Mouse (Mus musculus): Measurements from ENCODE around the gene Zfp839. TPM values are rescaled to one million over a fixed set of nuclear protein-coding genes. Genes with fewer than 3 reads are reported as not detected.
A peak's percentile ranks its signal among the peaks of the same experiment; 100 is the strongest.

Zfp839 gene
- total and polyA plus RNA-seq, 3 experiments, result 4.2 to 5.0 TPM; not detected in 1

DNA sequence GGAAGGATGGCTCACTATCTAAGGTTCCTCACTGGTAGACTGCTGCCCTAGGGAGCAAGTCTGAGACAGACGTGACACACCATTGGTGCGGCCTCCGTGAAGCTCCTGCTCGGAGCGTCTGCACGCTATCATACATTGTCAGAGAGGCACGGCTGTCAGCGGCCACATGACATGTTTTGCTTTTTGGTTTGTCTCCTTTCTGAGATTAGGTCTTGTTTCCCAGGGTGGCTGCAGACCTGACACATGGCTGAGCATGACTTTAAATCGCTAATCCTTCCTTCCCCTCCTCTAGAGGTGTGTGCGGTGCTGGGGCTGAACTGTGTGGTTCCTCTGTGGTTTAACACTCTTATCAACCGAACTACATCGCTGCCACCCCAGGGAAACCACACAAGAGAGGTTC, 1.4 kb downstream of the Zfp839 start (continued):
- TF ChIP-seq ETS1 (IDR thresholded peaks at IDR 0.05; ENCODE audit: low read depth, low read length) (peak; percentile 56; the same call in 1 of the 2 replicates), BHLHE40 (IDR thresholded peaks at IDR 0.05; ENCODE audit: borderline replicate concordance, low read depth, low read length) (no peak), POLR2A (IDR thresholded peaks at IDR 0.05; ENCODE audit: control insufficient read depth in 1 of 2, insufficient read depth in 1 of 2, low read depth in 1 of 2, low read length in 2 of 2, poor library complexity in 1 of 2) (0 out of 4 replicates have a peak, but pooled peaks of 1 of the 2 experiments have one; percentile 23), USF1 (IDR thresholded peaks at IDR 0.05; ENCODE audit: low read depth, low read length) (peak; percentile 74), ZC3H11A (IDR thresholded peaks at IDR 0.05; ENCODE audit: low read depth, low read length) (no peak), POLR2AphosphoS2 (IDR thresholded peaks at IDR 0.05; ENCODE audit: low read length) (no peak), KAT2A (conservative IDR thresholded peaks at IDR 0.05; ENCODE audit: low read depth, low read length) (no peak), UBTF (IDR thresholded peaks at IDR 0.05; ENCODE audit: borderline replicate concordance, insufficient read depth, low read depth, low read length) (0 out of 2 replicates have a peak, but pooled peaks have one; percentile 70), MYB (IDR thresholded peaks at IDR 0.05; ENCODE audit: low read depth, low read length) (no peak), NRF1 (IDR thresholded peaks at IDR 0.05; ENCODE audit: insufficient read depth, low read depth, low read length, poor library complexity, severe bottlenecking) (no peak), HCFC1 (IDR thresholded peaks at IDR 0.05; ENCODE audit: low read depth, low read length) (peak; percentile 39; the same call in 1 of the 2 replicates), ZMIZ1 (IDR thresholded peaks at IDR 0.05; ENCODE audit: low read depth, low read length) (no peak), CHD1 (IDR thresholded peaks at IDR 0.05; ENCODE audit: low read depth, low read length) (no peak)

DNA sequence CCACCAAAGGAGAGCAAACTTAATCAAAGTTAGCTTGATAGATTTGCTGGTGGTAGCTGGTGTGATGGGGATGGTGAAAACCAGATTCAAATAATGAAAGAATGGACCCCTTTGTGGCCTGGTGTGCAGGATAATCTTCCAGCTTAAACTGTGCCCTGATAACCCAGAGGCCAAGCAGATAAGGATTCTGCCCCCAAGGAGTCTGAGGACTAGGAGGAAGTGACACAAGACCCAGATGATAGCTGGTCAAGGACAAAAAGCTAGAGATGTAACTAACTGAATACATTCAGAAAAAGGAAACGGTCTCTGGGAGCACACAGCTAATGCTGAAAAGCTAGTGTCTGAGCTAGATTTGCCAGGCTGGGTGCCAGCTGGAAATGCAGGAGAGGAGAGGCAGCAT, 1.9 kb downstream of the Zfp839 start:
- Histone ChIP-seq H3K79me2 (ENCODE audit: control insufficient read depth, insufficient read depth, low read length, poor library complexity) (peaks cover 6% of the 10 kb centered on the region; the same call in 1 of the 2 replicates), H3K27ac (ENCODE audit: control insufficient read depth, low read depth, low read length) (peak overlapping the region; percentile 57), H3K36me3 (ENCODE audit: control insufficient read depth in 1 of 2, insufficient read depth in 2 of 2, low read length in 2 of 2) (peaks cover 0 to 10% of the 10 kb centered on the region in 2 experiments; a peak in 2 of 4 replicates), H3K27me3 (ENCODE audit: control insufficient read depth in 1 of 2, insufficient read depth in 2 of 2, low read length in 2 of 2) (no peaks in the 10 kb centered on the region), H3K4me1 (ENCODE audit: control insufficient read depth in 1 of 2, insufficient read depth in 2 of 2, low read length in 2 of 2) (peaks cover 4 to 34% of the 10 kb centered on the region in 2 experiments), H3K9ac (ENCODE audit: control insufficient read depth, low read depth, low read length, poor library complexity, severe bottlenecking) (peak overlapping the region; percentile 94), H3K9me3 (replicated peaks; ENCODE audit: insufficient read depth, low read length) (no peaks in the 10 kb centered on the region), H3K4me3 (ENCODE audit: control insufficient read depth in 1 of 2, insufficient read depth in 1 of 2, low read depth in 2 of 2, low read length in 2 of 2) (peak overlapping the region; percentile 15 to 81; a peak in 3 of 4 replicates)
- peak; percentile 47 for DNase-seq (ENCODE audit: low read depth, low spot score)
- TF ChIP-seq MAZ (IDR thresholded peaks at IDR 0.05; ENCODE audit: low read depth, low read length) (no peak), GABPA (IDR thresholded peaks at IDR 0.05; ENCODE audit: low read depth, low read length) (no peak), MAX (IDR thresholded peaks at IDR 0.05; ENCODE audit: low read length) (no peak), E2F4 (IDR thresholded peaks at IDR 0.05; ENCODE audit: borderline replicate concordance, low read depth, low read length) (no peak), HCFC1 (IDR thresholded peaks at IDR 0.05; ENCODE audit: low read depth, low read length) (peak; percentile 51; the same call in 1 of the 2 replicates), TBP (IDR thresholded peaks at IDR 0.05; ENCODE audit: low read depth, low read length) (no peak), ZMIZ1 (IDR thresholded peaks at IDR 0.05; ENCODE audit: low read depth, low read length) (no peak), EP300 (IDR thresholded peaks at IDR 0.05; ENCODE audit: low read depth in 1 of 2, low read length in 2 of 2) (peak; percentile 30 to 42; a peak in 1 of 4 replicates), POLR2AphosphoS2 (IDR thresholded peaks at IDR 0.05; ENCODE audit: low read length) (no peak), ELF1 (IDR thresholded peaks at IDR 0.05; ENCODE audit: low read depth, low read length) (peak; percentile 26; the same call in 1 of the 2 replicates), TCF12 (IDR thresholded peaks at IDR 0.05; ENCODE audit: low read depth, low read length) (0 out of 2 replicates have a peak, but pooled peaks have one; percentile 32), MYC (IDR thresholded peaks at IDR 0.05; ENCODE audit: low read depth, low read length) (no peak), SIN3A (IDR thresholded peaks at IDR 0.05; ENCODE audit: low read length) (no peak), CTCF (IDR thresholded peaks at IDR 0.05 in 2 of 3, conservative IDR thresholded peaks at IDR 0.05 in 1 of 3; ENCODE audit: control insufficient read depth in 1 of 3, insufficient read depth in 1 of 3, low read depth in 2 of 3, low read length in 3 of 3, poor library complexity in 1 of 3, severe bottlenecking in 1 of 3) (no peak), POLR2A (IDR thresholded peaks at IDR 0.05; ENCODE audit: control insufficient read depth in 1 of 2, insufficient read depth in 1 of 2, low read depth in 1 of 2, low read length in 2 of 2, poor library complexity in 1 of 2) (no peak), GATA1 (IDR thresholded peaks at IDR 0.05; ENCODE audit: low read depth, low read length) (peak; percentile 79), MYB (IDR thresholded peaks at IDR 0.05; ENCODE audit: low read depth, low read length) (no peak), ETS1 (IDR thresholded peaks at IDR 0.05; ENCODE audit: low read depth, low read length) (peak; percentile 68), ZNF384 (IDR thresholded peaks at IDR 0.05; ENCODE audit: low read depth, low read length) (no peak), RCOR1 (IDR thresholded peaks at IDR 0.05; ENCODE audit: low read depth, low read length) (peak; percentile 52; the same call in 1 of the 2 replicates)
